Mouse (Mus musculus) gastrocnemius, postnatal 14 days (tissue): ENCODE data around the gene Phc2. TPM values are rescaled to one million over a fixed set of nuclear protein-coding genes. Genes with fewer than 3 reads are reported as not detected.
A peak's percentile ranks its signal among the peaks of the same experiment; 100 is the strongest.

Experiments used
- DNase-seq: peaks from one replicate; pipeline ENCODE4 v3.0.0; 2021; ENCODE audit warnings: mixed read lengths
- intact Hi-C: fragments of 180-260 bp; cut with DNase I; formaldehyde crosslinking; loops from one replicate; pipeline ENCODE4 v1.15.1; 2025; ENCODE audit warnings: low total_unique reads
- total RNA-seq, 2 experiments: library from RNA; stranded (reverse); gene quantifications; 2 replicates each; pipeline ENCODE4 v1.2.3; 2021

The Phc2 gene
- total RNA-seq, 2 experiments from 2014 or later: 27.1 to 27.9 TPM

DNA sequence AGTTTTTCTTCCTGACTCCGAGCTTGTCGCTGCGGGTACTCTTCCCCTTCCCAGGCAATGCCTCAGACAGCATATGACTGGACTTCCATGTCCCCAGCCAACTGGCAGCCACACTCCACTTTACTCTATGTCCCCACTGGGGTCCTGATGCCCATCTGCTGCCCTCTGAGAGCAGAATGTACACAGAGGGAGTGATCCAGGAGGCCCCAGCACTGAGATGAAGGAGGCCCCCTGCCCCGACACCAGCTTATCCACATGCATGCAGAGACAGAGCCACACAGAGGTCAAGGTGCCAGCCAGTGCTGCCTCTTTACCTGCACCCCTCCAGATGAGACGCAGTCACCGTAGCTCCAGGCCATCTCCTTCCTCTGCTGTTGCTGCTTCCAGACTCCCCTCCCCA, 55.8 kb downstream of the Phc2 start:
- no peak for DNase-seq
- intact Hi-C loops: loop anchor here (5.0 kb wide), 1 partner anchor 147 kb away; no protein-coding TSS in a partner anchor

DNA sequence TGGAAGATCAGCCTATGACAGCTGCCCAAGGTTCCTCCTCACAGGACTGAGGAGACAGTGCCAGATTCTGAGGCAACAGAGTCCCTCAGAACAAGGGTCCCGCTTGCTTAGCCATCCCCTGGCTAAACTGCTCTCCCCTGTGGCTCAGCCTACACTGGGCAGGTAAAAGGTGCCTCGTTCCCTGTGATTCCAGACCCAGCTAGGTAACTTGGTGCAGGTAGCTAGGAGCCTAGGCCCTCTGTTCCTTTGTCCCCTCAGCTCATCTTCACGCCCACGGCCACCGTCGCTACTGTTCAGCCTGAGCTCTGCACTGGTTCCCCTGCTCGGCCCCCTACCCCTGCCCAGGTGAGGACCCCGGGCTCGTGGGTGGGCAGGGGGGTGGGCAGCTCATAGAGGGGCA, 56.3 kb downstream of the Phc2 start:
- no peak for DNase-seq
- intact Hi-C loops: loop anchor here (1.0 to 5.0 kb wide), 2 partner anchors 66 to 147 kb away; no protein-coding TSS in a partner anchor

DNA sequence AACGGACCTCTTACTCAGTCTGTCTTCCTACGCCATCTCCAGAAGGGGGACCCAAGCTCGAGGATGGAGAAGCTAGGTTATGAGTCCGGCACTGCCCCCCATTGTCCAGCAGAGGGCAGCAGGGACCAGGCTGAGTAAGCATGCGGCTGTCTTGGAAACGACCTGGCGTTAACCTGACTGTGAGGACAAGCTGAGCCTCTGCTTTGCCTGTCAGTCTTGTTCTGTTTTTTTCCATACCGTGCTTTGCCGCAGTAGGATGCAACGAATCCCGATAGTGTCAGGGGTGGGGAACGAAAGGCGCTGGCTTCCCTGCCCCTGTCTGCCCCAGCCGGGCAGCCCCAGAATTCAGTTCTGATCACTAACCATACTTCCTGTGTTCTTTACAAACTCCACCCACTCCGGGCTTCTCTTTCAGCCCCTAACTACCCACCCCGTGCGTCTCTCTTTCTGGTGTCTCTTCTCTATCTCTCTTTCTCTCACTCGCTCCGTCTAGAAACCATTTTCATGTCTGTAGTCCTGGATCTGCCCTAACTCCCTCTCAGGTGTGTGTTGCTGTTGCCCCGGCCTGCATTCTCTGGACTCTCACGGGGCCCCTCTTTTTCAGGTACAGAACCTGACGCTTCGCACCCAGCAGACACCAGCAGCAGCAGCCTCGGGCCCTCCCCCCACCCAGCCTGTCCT, 57.1 kb downstream of the Phc2 start:
- DNase-seq: peak; percentile 89
- intact Hi-C loops: loop anchor here (1.0 to 5.0 kb wide), 2 partner anchors 65 to 146 kb away; no protein-coding TSS in a partner anchor

DNA sequence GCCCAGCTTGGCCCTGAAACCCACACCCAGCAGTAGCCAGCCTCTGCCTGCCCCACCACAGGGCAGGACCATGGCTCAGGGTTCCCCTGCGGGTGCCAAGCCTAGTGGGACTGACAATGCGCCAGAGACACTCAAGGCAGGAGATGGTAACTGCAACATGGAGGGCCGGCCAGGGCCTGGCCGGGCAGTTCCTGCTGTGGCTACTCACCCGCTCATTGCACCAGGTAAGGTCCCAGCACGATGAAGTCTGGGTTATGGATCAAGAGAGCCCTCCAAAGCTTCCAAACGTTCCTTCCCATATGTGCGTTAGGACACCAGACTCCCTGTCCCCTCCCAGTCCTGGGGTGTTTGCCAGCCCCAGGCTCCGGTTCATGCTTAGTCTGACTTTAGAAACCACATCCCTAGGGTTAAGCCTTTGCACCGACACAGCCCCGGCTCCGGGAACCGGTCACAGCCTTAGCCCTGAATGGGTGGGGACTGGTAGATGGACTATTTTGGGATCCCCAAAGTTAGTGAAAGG, 57.7 kb downstream of the Phc2 start:
- intact Hi-C loops: loop anchor here (5.0 kb wide), 1 partner anchor 145 kb away; no protein-coding TSS in a partner anchor
- DNase-seq: peak; percentile 49

DNA sequence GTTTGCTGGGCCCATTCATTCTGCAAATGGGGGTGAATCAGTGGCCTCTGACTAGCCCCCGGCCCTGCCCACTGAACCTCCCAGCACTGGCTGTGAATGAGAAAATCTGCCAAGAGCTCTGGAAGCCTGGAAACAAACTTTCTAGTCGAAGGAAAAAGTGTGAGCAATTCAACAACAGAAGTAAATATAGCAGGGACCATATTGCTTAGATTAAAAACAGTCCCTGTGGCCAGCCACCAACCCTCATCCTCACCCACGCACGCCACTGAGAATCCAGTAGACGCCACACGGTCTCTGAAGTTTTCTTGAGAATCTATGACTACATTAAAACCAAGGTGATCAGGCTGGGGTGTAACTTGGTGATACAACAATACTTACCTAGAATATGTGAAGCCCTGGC, 58.4 kb downstream of the Phc2 start:
- intact Hi-C loops: loop anchor here (5.0 kb wide), 1 partner anchor 144 kb away; no protein-coding TSS in a partner anchor
- no peak for DNase-seq

DNA sequence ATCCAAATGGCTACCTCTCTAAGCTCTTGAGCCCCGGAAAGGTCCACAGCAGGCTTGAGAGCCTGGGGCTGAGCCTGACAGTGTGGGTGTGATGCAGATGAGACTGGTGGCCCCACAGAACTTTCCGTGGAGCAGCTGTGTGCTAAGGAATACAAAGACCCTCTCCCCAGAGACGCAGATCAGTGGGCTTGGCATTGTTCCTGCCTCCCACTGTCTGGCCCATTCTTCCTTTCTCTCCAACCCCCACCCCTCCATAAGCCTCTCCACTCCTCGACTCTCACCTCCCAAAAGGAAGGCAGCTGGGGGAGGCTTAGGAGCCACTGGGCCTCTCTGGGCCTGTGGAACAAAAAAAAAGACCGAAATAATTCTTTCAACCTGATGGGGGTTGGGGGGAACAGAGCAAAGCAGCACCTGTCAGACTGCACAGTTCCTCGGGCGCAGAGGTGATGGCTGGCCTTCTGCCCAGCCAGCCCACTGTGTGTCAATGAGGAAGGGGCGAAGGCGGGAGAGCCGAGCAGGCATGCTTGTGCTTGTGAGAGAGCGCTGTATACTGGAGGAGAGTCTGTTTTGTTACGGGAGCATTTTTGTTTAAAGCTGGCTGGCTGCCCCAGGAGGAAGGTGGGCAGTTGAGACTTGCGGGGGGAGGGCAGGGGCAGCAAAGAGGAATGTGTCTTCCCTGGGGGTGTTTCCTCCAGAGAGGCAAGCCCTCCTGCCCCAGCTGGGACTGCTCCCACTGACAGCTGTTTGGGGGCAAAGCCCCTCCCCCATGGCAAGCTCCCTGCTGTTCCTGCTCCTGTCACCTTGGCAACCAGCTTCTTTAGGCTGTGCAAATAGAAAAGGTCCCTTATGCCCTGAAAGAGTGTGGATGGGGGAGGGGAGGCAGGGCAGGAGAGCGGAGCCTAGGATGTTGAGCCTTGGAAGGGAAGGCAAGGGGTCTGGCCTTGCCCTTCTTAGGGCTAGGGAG, 61.0 kb downstream of the Phc2 start:
- intact Hi-C loops: no loop called here
- DNase-seq: no peak

DNA sequence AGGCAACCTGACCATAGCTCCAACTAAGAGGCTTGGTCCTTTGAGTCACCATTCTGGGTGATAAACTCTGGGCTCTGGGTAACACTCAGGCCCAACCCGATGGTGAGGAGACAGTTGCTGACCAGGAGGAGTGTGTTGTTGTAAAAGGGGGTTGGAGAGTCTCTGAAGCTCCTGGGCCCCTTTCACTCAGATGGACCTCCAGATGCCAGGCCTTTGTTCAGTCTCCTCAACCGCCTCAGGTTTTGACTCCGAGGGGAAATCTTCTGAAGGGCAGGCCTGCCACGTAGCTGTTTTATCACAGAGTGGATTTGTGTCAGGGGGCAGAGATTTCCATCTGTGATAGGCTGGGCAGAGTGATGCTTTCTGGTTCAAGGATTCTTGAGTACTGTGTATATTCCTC, 61.8 kb downstream of the Phc2 start:
- intact Hi-C loops: no loop called here
- DNase-seq: no peak

DNA sequence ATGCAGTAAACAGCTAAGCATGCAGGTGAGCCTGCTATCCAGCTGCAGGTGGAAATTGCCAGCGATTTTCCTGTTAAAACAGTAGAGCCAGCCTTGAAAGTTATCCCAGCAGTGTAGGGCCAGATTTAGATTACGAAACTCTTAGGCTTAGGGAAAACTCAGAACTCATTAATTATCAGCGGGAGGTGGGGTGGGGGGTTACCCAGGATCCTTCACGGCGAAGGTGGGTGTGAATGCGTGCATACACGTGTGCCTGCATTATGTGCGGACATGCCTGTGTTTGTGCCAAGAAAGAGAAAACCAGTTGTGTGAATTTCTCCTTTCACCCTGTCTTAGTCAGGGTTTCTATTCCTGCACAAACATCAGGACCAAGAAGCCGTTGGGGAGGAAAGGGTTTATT, 62.2 kb downstream of the Phc2 start:
- intact Hi-C loops: no loop called here
- no peak for DNase-seq

DNA sequence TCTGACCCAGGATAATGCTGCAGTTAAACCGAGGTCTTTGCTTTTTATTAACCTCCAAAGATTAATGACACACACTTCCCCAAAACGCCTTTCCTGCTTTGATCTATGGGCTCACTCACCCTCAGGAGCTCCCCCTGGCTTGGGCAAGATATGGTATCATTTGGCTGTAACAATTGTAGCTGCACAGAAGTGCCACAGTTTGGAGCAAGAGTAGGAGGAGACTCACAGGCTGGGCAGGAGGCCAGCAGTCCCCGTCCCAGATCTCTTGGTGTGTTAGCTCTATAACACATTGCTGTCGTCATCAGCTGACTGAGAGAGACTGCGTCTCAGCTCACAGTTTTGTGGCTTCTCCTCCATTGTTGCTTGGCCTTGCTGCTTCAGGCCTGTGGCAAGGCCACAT, 65.6 kb downstream of the Phc2 start:
- intact Hi-C loops: no loop called here
- DNase-seq: no peak

DNA sequence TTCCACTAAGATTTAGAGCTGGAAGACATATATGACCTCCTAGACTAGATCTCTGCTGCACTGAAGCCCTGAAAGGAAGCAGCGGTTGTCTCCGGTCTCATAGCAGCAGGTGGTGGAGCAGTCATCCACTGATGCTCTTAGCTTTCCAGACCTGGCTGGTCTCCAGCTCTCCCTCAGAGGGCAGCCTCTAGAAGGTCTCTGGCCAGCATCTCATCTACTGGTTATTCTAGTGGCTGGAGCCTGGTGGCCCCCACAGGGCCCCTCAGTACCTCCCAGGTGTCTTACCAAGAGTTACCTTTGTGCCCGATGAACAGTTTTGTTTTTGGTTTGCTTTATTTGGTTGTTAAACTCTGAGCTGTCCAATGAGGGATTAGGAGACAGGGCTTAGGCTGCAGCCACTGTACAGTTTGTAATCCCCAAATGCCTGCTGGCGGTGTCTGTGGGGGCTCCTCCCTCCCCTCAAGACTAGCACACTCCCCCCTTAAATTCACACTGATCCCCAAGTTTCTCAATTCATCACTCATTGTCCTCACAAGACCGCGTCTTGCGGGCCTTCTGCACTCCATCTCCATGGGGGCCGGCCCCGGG, 66.7 kb downstream of the Phc2 start:
- no peak for DNase-seq
- intact Hi-C loops: no loop called here

DNA sequence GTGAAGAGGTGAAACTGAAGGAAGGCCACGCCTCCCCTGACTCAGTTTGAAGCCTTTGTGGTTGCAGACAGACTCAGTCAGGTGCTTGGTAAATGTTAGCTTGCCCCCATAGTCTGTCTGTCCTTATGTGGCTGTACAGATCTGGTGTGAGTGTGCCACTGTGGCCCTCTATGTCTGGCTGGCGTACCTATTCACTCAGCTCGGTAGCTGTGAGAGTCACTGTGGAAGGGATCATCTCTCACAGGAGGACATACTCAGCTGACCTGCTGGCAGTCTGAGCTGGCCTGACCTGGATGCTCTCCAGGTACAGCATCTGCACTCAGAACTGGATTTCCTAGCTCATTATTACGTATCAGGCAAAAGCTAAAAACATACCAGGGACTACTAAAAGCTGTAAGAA, 67.3 kb downstream of the Phc2 start:
- intact Hi-C loops: no loop called here
- DNase-seq: no peak

DNA sequence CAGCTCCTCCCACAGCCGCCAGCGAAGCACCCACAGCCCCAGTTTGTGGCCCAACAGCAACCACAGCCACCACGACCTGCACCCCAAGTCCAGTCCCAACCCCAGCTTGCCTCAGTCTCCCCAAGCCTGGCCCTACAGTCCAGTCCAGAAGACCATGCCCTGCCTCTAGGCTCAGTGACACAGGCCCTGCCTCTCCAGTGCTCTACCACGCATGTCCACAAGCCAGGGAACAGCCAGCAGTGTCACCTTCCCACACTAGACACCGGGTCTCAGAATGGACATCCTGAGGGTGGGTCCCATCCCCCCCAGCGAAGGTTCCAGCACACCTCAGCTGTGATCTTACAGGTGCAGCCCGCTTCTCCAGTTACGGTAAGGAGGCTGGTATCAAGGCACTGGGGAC, 68.4 kb downstream of the Phc2 start:
- intact Hi-C loops: no loop called here
- DNase-seq: no peak

DNA sequence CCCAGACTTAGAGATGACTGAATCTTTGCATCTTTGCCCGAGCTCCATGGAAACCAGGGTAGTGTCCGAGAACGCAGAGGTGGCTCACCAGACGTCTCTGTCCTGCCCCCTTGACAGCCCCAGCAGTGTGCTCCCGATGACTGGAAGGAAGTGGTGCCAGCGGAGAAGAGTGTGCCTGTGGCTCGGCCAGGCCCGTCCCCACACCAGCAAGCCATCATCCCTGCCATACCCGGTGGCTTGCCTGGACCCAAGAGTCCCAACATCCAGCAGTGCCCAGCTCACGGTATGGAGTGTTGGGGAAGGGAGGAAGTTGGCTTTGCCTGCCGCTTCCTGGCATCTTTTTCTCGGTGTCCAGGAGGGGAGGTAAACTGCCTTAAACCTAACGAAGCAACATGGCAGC, 68.9 kb downstream of the Phc2 start:
- intact Hi-C loops: no loop called here
- no peak for DNase-seq

DNA sequence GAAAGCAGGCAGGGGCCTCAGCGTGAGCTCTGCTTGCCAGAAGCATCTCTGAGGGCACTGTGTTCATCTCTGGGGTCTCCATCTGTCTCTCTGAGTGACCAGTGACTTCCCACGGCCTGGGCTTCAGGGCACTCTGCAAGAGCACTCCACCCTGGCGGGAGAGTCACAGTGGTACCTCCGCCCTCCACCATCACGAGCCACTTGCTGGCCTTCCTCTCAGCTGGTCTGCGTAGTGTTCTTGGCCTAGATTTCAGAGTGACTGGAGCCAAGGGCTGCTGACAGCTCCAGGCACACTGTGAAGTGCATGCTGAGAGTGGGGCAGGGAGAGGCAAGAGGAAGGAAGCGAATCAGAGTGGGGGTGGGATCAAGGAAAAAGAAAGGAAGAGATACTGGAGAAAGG, 69.6 kb downstream of the Phc2 start:
- DNase-seq: no peak
- intact Hi-C loops: no loop called here

DNA sequence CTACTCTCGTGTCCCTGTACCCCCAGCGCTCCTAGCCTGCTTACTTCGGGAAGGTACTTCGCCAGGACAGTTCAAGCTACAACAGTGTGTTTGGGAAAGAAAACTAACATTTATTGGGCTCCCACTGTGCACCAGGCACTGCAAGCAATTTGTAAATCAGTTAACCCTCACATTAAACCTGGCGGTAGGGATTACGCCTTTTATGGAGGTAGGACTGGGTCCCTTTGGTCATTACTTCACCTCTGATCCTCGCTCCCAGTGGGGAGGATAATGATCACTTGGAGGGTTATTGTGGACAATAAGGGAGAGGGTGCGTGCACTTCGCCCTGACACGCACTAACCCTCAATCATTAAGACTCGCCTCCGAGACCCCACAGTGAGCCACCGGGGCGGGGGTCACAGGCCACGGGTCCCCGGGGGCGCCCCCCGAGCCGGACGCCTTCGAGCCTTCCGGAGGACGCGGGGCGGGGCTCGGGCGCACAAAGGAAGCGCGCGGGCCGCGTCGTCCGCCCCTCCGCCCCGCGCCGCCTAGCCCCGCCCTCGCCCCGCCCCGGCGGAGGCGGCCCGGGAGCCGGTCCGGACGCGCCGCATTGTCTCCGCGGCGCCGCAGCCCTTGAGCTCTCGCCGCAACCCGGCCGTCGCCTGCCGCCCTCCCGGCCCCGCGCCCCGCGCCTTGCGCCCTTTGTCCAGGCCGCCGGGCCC, 72.7 kb downstream of the Phc2 start:
- DNase-seq: peak; percentile 85
- intact Hi-C loops: no loop called here

DNA sequence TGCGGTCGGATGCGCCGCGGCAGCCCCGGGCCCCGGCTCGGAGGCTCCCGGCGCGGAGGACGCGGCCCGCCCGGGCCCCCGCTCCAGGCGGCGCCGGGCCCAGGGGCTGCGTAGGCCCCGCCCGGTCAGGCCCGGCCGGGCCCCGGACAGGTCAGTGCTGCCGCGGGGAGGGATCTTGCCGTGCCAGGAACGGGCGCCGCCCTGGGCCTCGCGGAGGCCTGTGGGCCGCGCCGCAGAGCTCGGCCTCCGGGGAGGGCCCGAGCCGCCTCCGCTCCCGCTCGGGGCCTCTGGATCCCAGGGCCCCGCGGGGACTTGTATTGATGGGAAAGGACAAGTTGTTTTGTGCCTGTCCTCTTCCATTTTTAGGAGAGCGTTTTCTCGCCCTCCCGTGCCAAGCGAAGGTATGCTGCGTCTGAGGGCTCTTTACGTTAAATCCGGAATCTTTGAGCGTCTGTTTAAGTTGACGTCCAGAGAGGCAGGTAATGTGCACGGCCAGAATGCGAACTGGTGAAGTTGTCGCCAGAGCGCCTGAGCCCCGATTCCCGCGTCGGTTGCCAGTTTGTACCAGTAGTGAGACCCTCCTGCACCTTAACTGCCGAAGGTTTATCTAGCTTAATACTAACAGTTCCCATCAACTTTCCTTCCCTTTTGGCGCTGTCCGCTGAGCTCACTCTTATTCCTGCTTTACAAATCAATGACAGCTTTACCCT, 73.4 kb downstream of the Phc2 start:
- intact Hi-C loops: no loop called here
- DNase-seq: peak; percentile 71

DNA sequence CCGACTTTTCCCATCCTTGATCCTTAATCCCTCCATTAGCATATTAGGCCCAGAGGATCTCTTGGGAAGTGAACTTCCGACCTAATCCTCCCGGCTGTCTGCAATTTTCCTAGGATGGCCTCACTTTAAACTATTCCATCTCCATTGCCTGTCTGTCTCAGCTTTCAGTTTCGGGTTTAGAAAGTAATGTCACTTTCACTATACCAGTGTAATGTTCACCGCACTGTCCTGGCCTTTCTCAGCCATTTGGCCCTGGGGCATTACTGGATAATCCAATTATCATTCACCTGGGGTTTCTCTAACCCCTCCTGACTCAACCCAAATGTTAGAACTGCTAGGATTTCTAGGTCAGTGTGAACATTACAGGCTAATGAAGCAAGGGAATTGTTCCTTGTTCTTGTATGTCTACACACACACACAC, 73.9 kb downstream of the Phc2 start:
- intact Hi-C loops: no loop called here
- no peak for DNase-seq

DNA sequence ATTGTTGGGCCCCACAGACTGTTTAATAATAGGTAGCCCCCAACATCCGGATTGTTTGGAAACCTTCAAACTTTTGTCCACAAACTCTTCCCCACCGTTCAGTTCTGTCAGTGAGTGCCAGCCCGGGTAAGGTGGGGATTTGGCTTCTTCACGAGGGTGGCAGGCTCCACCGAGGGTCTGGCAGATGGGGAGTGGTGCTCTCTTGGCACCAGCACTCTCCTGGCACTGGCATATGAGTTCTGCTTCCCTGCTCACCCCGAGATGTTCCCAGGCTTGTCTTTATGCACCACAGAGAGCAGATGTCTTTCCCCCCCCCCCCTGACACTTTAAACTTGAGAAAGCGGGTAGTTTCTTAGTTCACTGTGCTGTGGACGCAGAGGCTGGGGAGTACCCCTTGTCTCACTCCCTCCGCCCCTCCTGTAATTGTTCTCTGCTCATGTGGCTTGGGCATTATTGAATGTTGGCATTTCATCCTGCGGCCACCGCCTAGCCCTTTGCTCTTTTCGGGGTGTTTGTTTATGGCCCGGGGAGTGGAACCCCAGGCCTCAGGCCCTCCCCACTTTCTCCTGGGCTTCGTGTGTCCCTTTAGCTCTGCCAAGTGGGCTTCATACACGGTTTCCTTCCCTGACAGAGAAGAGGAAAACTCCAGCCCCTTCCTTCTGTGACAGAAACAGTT, 74.7 kb downstream of the Phc2 start:
- no peak for DNase-seq
- intact Hi-C loops: no loop called here
